Mouse (Mus musculus) limb, embryonic 13.5 days (tissue): ENCODE data around the gene Stoml2. TPM values are rescaled to one million over a fixed set of nuclear protein-coding genes. Genes with fewer than 3 reads are reported as not detected.
A peak's percentile ranks its signal among the peaks of the same experiment; 100 is the strongest.

Experiments
- ATAC-seq: fragments of 200-750 bp; cut with Nextera tagmentation; 2 replicates; pipeline ENCODE4 v1.8.0; 2017; ENCODE audit warnings: low read depth, moderate number of reproducible peaks, moderate TSS enrichment; ENCODE audit not compliant: low FRiP score
- H3K27ac ChIP-seq: fragments of 300-500 bp; sonication (generic); 2 replicates; pipeline ENCODE4 v1.5.1; 2015; ENCODE audit warnings: inconsistent platforms, mild to moderate bottlenecking, moderate library complexity
- H3K27me3 ChIP-seq: fragments of 300-500 bp; sonication (generic); 2 replicates; pipeline ENCODE4 v1.6.1; 2015; ENCODE audit warnings: mild to moderate bottlenecking, inconsistent platforms
- H3K36me3 ChIP-seq: fragments of 300-500 bp; sonication (generic); 2 replicates; pipeline ENCODE4 v1.6.1; 2015; ENCODE audit warnings: inconsistent platforms, mild to moderate bottlenecking, moderate library complexity
- H3K4me1 ChIP-seq: fragments of 300-500 bp; sonication (generic); 2 replicates; pipeline ENCODE4 v1.6.1; 2015; ENCODE audit warnings: inconsistent platforms
- H3K4me2 ChIP-seq: fragments of 300-500 bp; sonication (generic); replicated peaks from 2 replicates; pipeline ENCODE4 v1.6.1; 2015; ENCODE audit warnings: inconsistent platforms, mild to moderate bottlenecking, moderate library complexity
- H3K4me3 ChIP-seq: fragments of 300-500 bp; sonication (generic); 2 replicates; pipeline ENCODE4 v1.5.1; 2015; ENCODE audit warnings: moderate library complexity, mild to moderate bottlenecking, inconsistent platforms
- H3K9ac ChIP-seq: fragments of 300-500 bp; sonication (generic); 2 replicates; pipeline ENCODE4 v1.6.1; 2015; ENCODE audit warnings: mild to moderate bottlenecking, inconsistent platforms
- H3K9me3 ChIP-seq: fragments of 300-500 bp; sonication (generic); 2 replicates; pipeline ENCODE4 v1.6.1; 2016; ENCODE audit warnings: inconsistent platforms
- WGBS: fragments of 180-500 bp; shearing (Covaris S2); methylation state at CpG from one replicate; pipeline ENCODE4 v1.1.7; 2015; 5-methylcytosine and 5-hydroxymethylcytosine counted together
- polyA plus RNA-seq: library from polyadenylated mRNA; unstranded; fragments of >200 nt; fragmentation: Nextera tagmentation; extraction: Ambion mirVana; gene quantifications from 2 replicates; pipeline ENCODE4 v1.2.1, GENCODE M21; 2015

Gene Stoml2
- 343 and 345 TPM in 2 replicates for polyA plus RNA-seq

GRCm38 (mm10) chr4:43031237-43031995 is at the start of gene Stoml2:
Gene Stoml2 (minus strand): TSS chr4:43031710.
- no peaks in the 10 kb centered on the region for H3K27me3 ChIP-seq
- H3K4me3 ChIP-seq = peak within 1 kb of the TSS; percentile 85
- peak within 1 kb of the TSS; percentile 87 for H3K27ac ChIP-seq
- H3K4me2 ChIP-seq = peak within 1 kb of the TSS; percentile 77
- WGBS = under 1% methylated on average over 38 of the region's 38 CpGs
- ATAC-seq = peak; percentile 96
- H3K9me3 ChIP-seq = no peaks in the 10 kb centered on the region
- H3K4me1 ChIP-seq = peaks cover 15% of the 10 kb centered on the region
- H3K36me3 ChIP-seq = peaks cover 75% of the 10 kb centered on the region
- H3K9ac ChIP-seq = peak within 1 kb of the TSS; percentile 94

- Histone ChIP-seq H3K27me3 (no peaks in the 10 kb centered on the region), H3K4me2 (no peak overlapping the region), H3K27ac (no peak overlapping the region), H3K4me3 (no peak overlapping the region), H3K4me1 (no peaks in the 10 kb centered on the region), H3K9me3 (no peaks in the 10 kb centered on the region), H3K36me3 (no peaks in the 10 kb centered on the region), H3K9ac (no peak overlapping the region)
- ATAC-seq = no peak
- 63% methylated on average over 7 of the region's 7 CpGs for WGBS
Observed at GRCm38 (mm10) chr4:43078071-43078718, 46.7 kb upstream of the Stoml2 start.

DNA sequence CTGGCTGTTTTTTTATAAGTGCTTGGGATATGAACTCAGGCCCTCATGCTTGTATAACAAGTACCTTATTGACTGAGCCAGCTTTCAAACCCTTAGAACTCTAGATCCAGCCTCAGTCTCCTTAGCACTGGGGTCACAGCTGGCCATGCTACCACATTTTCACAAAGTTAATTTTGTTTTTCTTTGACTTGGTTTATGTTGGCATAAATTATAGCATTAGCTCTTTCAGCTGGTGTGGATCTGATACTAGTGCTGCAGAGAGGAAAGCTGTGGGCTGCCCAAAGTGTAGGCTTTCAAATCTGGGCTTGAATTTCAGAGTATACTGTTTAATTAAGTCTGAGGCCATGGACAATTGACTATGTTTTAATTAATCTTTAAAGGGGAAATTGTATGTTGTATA is 43.4 kb upstream of the Stoml2 start:
- Histone ChIP-seq H3K9ac (no peak overlapping the region), H3K27me3 (no peaks in the 10 kb centered on the region), H3K36me3 (no peaks in the 10 kb centered on the region), H3K4me3 (no peak overlapping the region), H3K27ac (no peak overlapping the region), H3K4me1 (no peaks in the 10 kb centered on the region), H3K4me2 (no peak overlapping the region), H3K9me3 (no peaks in the 10 kb centered on the region)
- no peak for ATAC-seq

- Histone ChIP-seq H3K4me1 (no peaks in the 10 kb centered on the region), H3K9me3 (no peaks in the 10 kb centered on the region), H3K36me3 (no peaks in the 10 kb centered on the region), H3K27ac (no peak overlapping the region), H3K4me2 (no peak overlapping the region), H3K9ac (no peak overlapping the region), H3K4me3 (no peak overlapping the region), H3K27me3 (peaks cover 14% of the 10 kb centered on the region)
- no peak for ATAC-seq
- WGBS = 92% methylated on average over 4 of the region's 4 CpGs
Observed at GRCm38 (mm10) chr4:43065471-43065870, 34.0 kb upstream of the Stoml2 start.

DNA sequence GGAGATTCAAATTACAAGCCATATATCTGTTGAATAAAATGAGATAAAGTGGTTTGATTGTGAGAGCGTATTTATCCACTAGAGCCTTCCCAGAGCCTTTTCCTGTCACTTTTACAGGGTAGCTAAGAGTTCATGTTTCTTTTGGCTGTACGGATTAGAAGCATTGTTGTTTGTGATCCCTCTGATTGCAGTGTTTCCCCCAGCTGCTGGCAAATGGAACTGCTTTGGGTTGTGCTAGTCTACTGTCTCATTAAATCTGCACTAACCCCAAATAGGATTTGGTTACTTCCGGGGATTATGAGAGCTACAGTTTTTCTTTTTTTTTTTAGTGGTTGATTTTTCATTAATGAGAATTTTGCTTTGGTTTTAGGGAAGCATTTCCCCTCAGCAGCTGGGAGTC is 28.8 kb upstream of the Stoml2 start:
- 56% methylated on average over 3 of the region's 3 CpGs for WGBS
- peaks cover 41% of the 10 kb centered on the region for H3K27me3 ChIP-seq
- no peak overlapping the region for H3K27ac ChIP-seq
- H3K4me2 ChIP-seq = no peak overlapping the region
- H3K36me3 ChIP-seq = no peaks in the 10 kb centered on the region
- no peak for ATAC-seq
- H3K9ac ChIP-seq = no peak overlapping the region
- no peaks in the 10 kb centered on the region for H3K9me3 ChIP-seq
- 0 out of 2 replicates have a peak, but pooled peaks cover 4% of the 10 kb centered on the region for H3K4me1 ChIP-seq
- no peak overlapping the region for H3K4me3 ChIP-seq

GRCm38 (mm10) chr4:43059697-43060096 is 28.2 kb upstream of the Stoml2 start:
- no peaks in the 10 kb centered on the region for H3K9me3 ChIP-seq
- WGBS = 46% methylated on average over 3 of the region's 3 CpGs
- no peaks in the 10 kb centered on the region for H3K36me3 ChIP-seq
- peaks cover 41% of the 10 kb centered on the region for H3K27me3 ChIP-seq
- peak overlapping the region; percentile 95 for H3K4me2 ChIP-seq
- H3K9ac ChIP-seq = no peak overlapping the region
- H3K27ac ChIP-seq = no peak overlapping the region
- ATAC-seq = no peak
- H3K4me3 ChIP-seq = peak overlapping the region; percentile 64
- H3K4me1 ChIP-seq = 0 out of 2 replicates have a peak, but pooled peaks cover 4% of the 10 kb centered on the region

GRCm38 (mm10) chr4:43058753-43059654 is 27.5 kb upstream of the Stoml2 start, which contains the start of gene Unc13b:
Gene Unc13b (plus strand): TSS chr4:43058953.
- Histone ChIP-seq H3K4me1 (0 out of 2 replicates have a peak, but pooled peaks cover 4% of the 10 kb centered on the region), H3K4me3 (peak within 1 kb of the TSS; percentile 64), H3K9ac (peak within 1 kb of the TSS; percentile 62), H3K36me3 (no peaks in the 10 kb centered on the region), H3K27ac (no peak within 1 kb of the TSS), H3K9me3 (no peaks in the 10 kb centered on the region), H3K27me3 (peaks cover 41% of the 10 kb centered on the region), H3K4me2 (peak within 1 kb of the TSS; percentile 95)
- under 1% methylated on average over 87 of the region's 90 CpGs for WGBS
- ATAC-seq = peak; percentile 93

DNA sequence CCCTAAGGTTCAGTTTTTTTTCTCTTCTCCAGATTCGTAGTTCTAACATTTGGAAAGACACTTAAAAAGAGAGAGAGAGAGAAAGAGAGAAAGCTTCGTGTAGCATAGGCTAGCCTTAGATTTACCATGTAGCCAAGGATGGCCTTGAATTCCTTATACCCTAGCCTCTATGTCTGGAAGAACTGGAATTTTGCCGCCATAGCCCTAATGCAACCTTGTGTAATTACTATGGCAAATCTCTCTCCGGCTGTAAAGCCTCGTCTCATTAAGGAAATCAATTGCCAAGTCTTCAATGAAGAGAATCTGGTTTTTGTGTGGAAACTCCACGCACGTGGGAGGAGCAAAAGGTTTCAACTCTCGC is 26.9 kb upstream of the Stoml2 start:
- WGBS = 23% methylated on average over 8 of the region's 8 CpGs
- no peak for ATAC-seq
- peak overlapping the region; percentile 95 for H3K4me2 ChIP-seq
- H3K36me3 ChIP-seq = no peaks in the 10 kb centered on the region
- no peak overlapping the region for H3K27ac ChIP-seq
- H3K9me3 ChIP-seq = no peaks in the 10 kb centered on the region
- H3K27me3 ChIP-seq = peaks cover 41% of the 10 kb centered on the region
- H3K9ac ChIP-seq = no peak overlapping the region
- peak overlapping the region; percentile 64 for H3K4me3 ChIP-seq
- H3K4me1 ChIP-seq = 0 out of 2 replicates have a peak, but pooled peaks cover 4% of the 10 kb centered on the region

DNA sequence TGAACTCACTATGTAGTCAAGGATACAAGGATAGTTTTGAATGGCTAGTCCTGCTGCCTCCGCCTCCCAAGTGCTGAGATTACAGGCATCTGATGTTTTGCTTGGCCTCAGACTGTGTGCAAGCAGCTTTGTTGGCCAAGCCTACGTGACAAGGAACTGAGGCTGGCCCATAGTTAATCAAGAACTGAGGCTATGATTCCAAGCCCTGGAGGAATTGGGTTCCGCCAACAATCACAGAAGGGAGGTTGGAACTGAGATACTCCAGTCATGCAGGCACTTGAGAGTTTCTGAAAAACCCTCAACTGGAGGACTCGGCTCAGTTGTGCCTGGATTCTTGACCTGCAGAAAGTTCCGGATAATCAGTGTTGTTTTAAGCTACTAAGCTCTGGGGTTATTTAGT is 26.1 kb upstream of the Stoml2 start:
- Histone ChIP-seq H3K4me3 (no peak overlapping the region), H3K4me1 (0 out of 2 replicates have a peak, but pooled peaks cover 4% of the 10 kb centered on the region), H3K27me3 (peaks cover 41% of the 10 kb centered on the region), H3K36me3 (no peaks in the 10 kb centered on the region), H3K9ac (no peak overlapping the region), H3K27ac (no peak overlapping the region), H3K9me3 (no peaks in the 10 kb centered on the region), H3K4me2 (no peak overlapping the region)
- no peak for ATAC-seq
- 83% methylated on average over 5 of the region's 5 CpGs for WGBS

DNA sequence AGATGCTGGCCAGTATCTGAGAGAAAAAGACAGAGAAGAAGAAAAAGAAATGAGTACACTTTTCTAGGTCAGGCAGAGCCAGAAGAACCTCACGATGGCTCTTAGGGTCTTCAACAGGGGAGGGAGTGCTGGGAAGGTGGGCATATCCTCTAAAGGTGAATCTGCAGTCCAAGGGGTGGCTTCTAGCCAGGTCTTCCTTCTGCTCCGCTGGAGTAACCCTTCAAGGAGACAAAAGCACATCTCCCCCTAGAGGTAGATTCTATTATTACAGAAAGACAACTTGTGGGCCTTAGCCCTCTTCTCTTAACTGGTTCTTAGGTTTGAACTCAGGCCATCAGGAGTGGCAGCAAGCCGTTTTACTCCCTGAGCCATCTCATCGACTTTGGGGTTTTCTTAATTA is 21.1 kb upstream of the Stoml2 start:
- no peak overlapping the region for H3K4me2 ChIP-seq
- no peaks in the 10 kb centered on the region for H3K9me3 ChIP-seq
- H3K27me3 ChIP-seq = peaks cover 1% of the 10 kb centered on the region; the same call in 1 of the 2 replicates
- WGBS = 12% methylated on average over 4 of the region's 4 CpGs
- H3K9ac ChIP-seq = no peak overlapping the region
- no peak overlapping the region for H3K27ac ChIP-seq
- no peak overlapping the region for H3K4me3 ChIP-seq
- no peak for ATAC-seq
- no peaks in the 10 kb centered on the region for H3K36me3 ChIP-seq
- H3K4me1 ChIP-seq = no peaks in the 10 kb centered on the region

GRCm38 (mm10) chr4:43047231-43047630 is 15.7 kb upstream of the Stoml2 start:
- no peaks in the 10 kb centered on the region for H3K27me3 ChIP-seq
- no peak for ATAC-seq
- no peaks in the 10 kb centered on the region for H3K36me3 ChIP-seq
- H3K4me1 ChIP-seq = peaks cover 18% of the 10 kb centered on the region
- 10% methylated on average over 5 of the region's 5 CpGs for WGBS
- H3K9ac ChIP-seq = no peak overlapping the region
- H3K4me2 ChIP-seq = peak overlapping the region; percentile 86
- no peaks in the 10 kb centered on the region for H3K9me3 ChIP-seq
- no peak overlapping the region for H3K27ac ChIP-seq
- H3K4me3 ChIP-seq = 0 out of 2 replicates have a peak overlapping the region, but pooled peaks have one; percentile 2
